Mouse (Mus musculus) thymus, postnatal 10 days (tissue): ENCODE measurements around the gene Ankrd66.

Source experiments
- DNase-seq, 2 experiments: peaks; one replicate each; pipeline ENCODE4 v3.0.0; 2021; ENCODE audit warnings: low spot score in 2 of 2

Ankrd66 gene

GRCm38 (mm10) chr17:43543539-43543938 is at the start of gene Ankrd66:
Gene Ankrd66, minus strand, starts transcription at chr17:43543639.
- DNase-seq, result no peak

DNA sequence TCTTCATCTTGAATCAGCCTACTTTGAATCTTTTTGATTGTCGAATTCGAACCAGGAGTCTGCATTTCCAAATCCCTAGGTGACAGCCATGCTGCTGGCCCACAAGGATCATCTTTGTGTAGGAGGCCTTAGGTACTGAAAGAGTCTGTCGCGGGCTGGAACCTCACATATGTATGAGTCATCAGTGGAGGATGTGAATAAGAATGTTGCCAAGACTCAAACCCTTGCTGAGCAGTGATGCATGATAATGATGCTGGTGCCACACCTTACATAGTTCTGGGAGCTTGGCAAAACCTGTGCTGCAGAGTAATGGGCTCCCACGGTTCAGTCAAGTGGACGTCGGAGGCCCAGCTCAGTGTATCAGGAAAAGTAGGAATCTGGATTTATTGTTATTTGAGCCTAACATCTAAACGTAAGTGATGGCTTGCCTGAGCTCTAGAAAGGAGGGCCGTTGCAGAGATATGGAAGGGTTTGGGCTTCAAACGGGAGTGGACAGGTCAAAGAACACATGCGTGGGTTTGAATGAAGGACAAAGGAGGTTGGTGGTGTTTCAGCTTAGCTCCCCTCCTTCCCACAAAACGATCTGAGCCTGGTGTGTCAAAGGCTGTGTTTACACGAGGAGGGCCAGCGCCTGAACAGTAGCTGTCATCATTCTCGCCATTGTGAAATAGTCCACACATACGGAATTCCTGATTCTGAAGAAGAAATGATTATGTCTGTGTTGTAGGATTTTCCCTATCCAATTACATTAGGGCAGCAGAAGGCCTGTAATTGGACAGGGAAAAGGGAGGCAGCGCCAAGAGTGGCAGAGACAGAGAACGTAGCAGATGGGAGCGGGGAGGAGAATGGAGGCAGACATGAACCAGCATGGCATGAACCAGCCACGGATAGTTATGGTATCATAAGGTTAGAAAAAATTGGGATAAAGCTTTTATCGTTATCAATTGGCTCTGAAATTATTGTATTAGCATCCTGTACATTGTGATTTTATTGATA is 49.2 kb upstream of the Ankrd66 start:
- no peak for DNase-seq

GRCm38 (mm10) chr17:43590531-43590930 is 47.1 kb upstream of the Ankrd66 start:
- DNase-seq, result no peak

DNA sequence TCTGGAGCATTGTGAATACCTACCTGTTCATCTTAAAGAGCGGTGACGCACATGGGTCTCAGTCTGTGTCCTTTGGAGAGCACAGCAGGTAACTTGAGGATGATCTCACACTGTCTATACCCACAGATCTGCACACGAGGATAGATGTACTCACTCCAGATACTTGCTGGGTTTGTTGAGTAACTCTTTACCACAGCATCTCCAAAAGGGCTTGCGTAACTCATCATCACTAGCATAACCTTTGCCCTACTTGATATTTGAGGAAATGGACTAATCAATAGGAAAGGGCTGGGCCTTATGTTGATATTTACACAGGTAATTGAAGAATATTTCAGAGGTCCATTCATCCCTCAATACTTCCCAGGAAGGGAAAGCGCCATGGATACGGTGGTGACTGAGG is 46.3 kb upstream of the Ankrd66 start:
- no peak for DNase-seq

DNA sequence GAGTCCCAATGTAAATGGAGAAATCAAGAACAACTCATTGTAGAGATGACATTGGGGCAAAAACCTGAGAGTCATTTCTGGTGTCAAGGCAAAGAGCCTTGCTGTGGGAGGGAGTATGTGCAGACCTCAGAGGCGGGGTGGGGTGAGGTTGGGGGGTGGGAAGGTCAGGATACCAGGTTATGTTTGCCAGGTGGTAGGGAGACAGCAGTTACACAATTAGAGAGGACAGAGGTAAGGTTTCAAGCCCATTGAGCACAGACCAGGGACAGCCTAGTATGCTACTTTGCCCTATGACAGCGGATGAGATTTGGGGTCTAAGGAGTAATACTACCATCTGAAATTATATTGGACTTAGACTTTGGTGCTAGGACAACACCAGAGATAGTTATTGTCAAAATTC is 43.8 kb upstream of the Ankrd66 start:
- no peak for DNase-seq

- DNase-seq, result no peak
Measured at GRCm38 (mm10) chr17:43584771-43585170, 41.3 kb upstream of the Ankrd66 start.

DNA sequence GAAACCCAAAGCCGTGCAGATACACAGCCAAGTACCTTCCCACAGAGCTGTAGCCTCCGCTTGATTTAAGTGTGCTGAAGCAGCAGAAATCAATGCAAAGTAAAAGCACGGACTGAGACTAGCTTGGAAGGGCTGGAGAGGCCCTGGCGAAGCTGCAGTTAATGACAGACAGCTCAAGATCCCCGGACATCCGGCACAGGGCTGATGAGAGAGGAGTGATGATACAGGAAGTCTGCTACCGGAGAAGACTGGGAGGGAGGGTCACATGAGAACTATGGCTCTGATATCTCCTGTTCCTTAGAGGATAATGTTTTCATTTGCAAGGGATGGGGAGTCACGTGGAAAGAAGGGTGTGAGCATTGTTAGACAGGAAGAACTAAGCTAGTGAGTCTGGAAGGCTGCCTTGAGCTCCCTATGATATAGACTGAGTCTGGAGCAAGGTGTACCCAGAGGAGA is 37.6 kb upstream of the Ankrd66 start:
- DNase-seq, result no peak

DNA sequence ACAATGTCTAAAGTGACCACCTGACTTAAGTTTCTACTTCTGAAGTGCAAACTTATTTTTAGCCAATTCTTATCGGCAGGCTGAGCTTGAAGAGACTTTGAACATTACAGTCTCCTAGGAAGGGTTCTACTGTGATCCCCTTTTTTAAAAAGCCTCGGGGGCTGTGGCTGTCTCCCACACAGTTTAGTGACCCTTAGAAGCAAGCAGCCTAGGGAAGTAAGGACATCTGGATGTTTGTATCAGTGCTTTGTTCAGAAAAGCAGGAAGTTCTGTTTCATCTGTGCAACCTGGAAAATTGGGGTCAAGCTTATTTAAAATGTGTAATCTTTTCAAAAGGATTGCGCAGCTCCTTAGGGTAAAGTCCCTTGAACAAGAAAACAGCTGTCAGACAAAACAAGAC is 37.0 kb upstream of the Ankrd66 start:
- DNase-seq, result no peak

- no peak for DNase-seq
Measured at GRCm38 (mm10) chr17:43573624-43574073, 30.2 kb upstream of the Ankrd66 start.

DNA sequence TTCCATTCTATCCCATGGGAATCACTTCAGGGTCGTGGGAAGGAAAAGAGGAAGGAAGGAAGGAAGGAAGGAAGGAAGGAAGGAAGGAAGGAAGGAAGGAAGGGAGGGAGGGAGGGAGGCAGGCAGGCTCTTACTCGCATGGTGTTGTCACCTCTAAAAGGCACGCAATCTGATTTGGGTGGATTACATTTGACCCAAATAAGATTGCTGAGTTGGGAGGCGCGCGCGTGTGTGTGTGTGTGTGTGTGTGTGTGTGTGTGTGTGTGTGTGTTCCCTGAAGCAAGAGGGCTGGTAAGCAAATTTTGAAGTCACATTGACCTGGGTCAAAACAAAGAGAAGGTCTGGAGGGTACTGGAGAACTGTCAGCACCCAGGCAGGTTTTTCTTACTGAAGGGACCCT is 25.8 kb upstream of the Ankrd66 start:
- no peak for DNase-seq

- DNase-seq, result no peak
Measured at GRCm38 (mm10) chr17:43567992-43568888, 24.8 kb upstream of the Ankrd66 start, which contains the start of gene Pla2g7. Gene Pla2g7, plus strand, starts transcription at chr17:43568098.

DNA sequence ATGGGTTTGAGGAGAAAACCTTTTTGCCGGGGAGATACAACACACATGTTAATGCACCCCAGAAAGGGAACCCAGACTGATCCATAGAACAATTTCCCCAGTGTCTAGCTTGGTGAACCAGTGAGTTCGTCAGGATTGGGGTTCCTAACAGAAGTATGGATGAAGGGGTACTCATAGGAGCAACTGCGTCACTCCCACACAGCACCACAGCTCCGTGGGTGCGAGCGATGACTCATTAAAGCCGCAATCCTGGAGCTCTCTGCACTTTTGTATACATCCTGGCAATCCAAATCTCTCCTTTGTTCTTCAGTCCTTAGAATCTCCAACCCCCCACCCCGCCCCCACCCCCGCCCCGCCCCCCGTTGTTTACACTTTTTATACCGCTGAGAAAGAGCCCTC is 24.2 kb upstream of the Ankrd66 start:
- DNase-seq, result no peak

DNA sequence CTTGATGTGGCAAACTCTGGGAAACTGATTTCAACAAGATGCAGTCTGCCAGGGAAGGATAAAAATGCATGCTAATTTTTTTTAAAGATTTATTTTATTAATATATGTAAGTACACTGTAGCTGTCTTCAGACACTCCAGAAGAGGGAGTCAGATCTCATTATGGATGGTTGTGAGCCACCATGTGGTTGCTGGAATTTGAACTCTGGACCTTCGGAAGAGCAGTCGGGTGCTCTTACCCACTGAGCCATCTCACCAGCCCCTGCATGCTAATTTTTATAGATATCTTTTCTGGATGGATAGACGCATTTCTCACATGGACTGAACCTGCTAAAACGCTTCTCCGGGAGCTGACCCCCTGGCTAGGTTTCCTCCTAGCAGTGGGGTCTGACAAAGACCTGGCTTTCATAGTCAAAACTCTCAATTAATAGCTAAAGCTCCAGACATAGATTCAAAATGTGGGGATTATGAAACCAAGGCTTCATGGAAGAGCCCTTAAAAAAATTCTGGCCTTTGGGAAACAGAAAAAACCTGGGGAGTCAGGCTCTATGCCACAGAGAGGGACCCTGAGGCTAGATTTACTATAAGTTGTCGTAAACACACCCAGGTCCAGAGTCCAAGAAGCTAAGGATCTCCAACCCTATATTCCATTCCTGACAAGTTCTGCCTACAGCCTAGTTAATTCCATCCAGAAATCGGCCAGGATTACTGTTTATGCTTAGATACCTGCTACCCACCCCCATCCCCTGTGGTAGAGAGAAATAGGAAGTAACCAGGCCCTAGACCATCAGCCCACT is 20.0 kb upstream of the Ankrd66 start:
- DNase-seq, result no peak

DNA sequence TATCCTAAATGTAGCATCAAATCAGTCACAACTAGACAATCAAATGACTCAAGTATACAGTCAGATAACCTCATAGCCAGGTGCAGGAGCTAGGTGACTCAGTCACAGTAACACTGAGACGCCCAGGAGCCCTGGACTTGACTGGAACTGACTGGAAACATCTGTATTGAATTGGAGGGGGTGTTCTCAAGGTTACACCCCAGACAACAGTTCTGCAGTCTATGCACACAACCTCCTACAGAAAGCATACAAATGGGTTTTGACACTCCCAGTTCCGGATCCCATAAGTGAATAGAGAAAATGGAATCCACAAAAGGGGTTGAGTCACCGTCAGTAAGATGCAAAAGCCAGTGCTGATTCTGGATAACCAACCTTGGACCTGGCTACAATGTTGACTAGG is 15.2 kb upstream of the Ankrd66 start:
- no peak for DNase-seq

GRCm38 (mm10) chr17:43557541-43558090 is 14.2 kb upstream of the Ankrd66 start:
- DNase-seq, result no peak

DNA sequence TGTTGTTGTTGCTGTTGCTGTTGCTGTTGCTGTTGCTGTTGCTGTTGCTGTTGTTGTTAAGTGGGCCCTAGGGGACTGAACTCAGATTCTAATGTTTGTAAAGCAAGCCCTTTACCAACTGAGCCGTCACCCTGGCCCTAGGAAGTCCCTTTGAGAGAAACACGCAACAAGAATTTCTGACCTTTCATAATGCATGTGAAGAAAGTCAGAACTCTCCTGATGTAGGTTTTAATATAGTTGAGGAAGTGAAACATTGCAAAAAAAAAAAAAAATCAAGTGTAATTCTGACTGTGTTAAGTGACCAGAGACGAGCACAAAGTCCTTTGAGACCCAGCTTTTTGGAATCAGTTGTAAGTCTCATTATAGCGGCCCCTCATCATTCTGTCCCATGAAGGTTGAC is 13.7 kb upstream of the Ankrd66 start:
- no peak for DNase-seq

- DNase-seq, result no peak
Measured at GRCm38 (mm10) chr17:43554516-43555403, 11.3 kb upstream of the Ankrd66 start.

DNA sequence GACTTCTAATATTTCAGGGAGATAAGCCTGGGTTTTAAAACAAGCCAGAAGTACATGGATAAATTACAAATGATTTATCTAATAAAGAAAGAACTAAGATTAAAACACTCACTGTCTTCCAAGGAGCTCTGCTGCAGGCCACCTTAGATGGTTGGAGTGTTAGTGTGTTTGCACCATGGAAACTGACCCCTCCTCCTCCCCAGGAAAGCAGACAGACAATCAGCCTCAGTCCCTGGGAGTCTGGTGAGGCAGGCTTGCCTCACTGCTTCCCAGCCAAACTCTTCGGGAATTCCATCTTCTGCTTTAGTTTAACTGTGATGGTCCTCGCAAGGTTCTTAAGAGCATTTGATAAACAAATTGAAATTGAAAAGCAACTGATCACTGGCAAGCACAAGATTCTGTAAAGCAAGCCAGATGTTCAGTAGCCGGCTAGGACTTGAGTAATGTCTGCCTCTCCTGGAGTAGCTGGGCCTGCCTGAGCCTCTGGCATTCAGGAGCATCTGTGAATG is 7.7 kb upstream of the Ankrd66 start:
- no peak for DNase-seq

- DNase-seq, result no peak
Measured at GRCm38 (mm10) chr17:43544040-43544439, 601 bp upstream of the Ankrd66 start.

DNA sequence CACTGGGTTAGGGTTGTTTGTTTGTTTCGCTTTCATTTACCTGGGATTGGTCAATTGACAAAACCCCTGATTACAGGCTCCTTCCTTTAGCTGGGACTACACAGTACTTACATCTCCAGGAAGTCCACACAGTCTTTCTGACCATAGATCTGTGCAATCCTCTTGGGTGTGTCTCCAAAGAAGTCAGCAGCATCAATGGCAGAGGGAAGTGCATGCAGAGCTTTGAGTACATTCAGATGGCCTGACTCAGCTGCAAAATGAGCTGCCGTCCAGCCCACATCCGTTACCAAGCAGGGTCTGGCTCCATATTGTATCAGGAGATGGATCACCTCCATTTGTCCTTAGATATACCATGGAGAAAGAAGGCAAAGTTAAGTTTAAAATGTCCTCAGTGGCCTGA is 4.7 kb downstream of the Ankrd66 start:
- no peak for DNase-seq
